Mouse (Mus musculus): ENCODE measurements around the gene Bcl7c. TPM values are rescaled to one million over a fixed set of nuclear protein-coding genes. Genes with fewer than 3 reads are reported as not detected.
"Not testable (repeated sequence)": the region's sequence is repeated elsewhere in the genome, so short reads cannot be mapped to it uniquely, and the experiment has no call there.

Bcl7c gene
- polyA plus RNA-seq, 1 experiment from 2014 or later: 34.1 TPM

DNA sequence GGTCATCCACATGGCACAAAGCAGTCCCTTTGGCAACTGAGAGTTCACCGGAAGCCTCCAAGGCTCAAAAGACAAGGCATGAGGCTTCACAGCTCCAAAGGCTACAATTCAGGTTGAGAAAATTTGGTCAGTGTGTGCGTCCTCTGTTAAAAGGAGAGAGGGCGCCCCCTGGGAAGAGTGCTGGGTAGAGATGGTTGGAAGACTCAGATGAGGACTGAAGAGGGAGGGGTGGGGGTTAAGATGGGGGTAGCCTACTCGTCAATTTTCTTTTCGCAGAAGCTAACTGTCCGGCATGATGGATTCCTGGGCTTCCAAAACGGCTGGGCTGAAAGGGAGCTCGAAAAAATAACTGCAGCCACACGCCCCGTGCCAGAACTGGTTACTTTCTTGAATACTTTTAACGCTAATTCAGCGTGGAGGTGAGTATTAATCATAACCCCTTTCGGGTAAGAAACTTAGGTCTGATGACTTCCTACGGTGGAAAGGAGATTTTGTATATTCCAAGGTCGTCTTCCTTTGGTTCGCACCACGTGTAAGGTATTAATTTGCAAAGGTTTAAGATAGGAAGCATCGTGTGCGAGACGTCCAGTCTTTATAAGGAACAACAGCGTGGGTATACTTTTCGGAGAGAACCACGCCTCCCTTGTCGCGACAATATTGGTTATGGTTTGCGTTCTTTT is 35.8 kb upstream of the Bcl7c start, which contains the start of gene Fbxl19:
Fbxl19 (plus strand) TSS at position 178 of the 680 bp plus-strand sequence.
- ATAC-seq: no peak
- TF ChIP-seq CTCF (IDR thresholded peaks at IDR 0.05) (peak; percentile 75), EP300 (IDR thresholded peaks at IDR 0.05) (no peak)
- H3K4me1 ChIP-seq (ENCODE audit: insufficient read depth, low read depth, low read length): no peaks in the 10 kb centered on the region
- DNase-seq (ENCODE audit: low spot score): peak; percentile 81
- no peaks in the 10 kb centered on the region for H3K27me3 ChIP-seq (replicated peaks; ENCODE audit: insufficient read depth, low read length)
- H3K27ac ChIP-seq (ENCODE audit: low read length): peak within 1 kb of the TSS; percentile 66; the same call in 1 of the 2 replicates
- peak within 1 kb of the TSS; percentile 98 for H3K4me2 ChIP-seq (replicated peaks; ENCODE audit: low read depth, low read length)
- H3K9me3 ChIP-seq (ENCODE audit: low read length): no peaks in the 10 kb centered on the region
- H3K4me3 ChIP-seq (ENCODE audit: low read depth, low read length): peak within 1 kb of the TSS; percentile 59
- under 1% methylated on average over 26 of the region's 26 CpGs for WGBS
- H3K9ac ChIP-seq (replicated peaks; ENCODE audit: low read depth): no peak within 1 kb of the TSS
- H3K36me3 ChIP-seq (ENCODE audit: insufficient read depth, low read length): no peaks in the 10 kb centered on the region; the same call in 1 of the 2 replicates

GRCm38 (mm10) chr7:127732066-127732465 is 23.3 kb upstream of the Bcl7c start, which contains the start of gene Ctf2:
Gene Ctf2 (minus strand): TSS chr7:127732166.
- not testable (repeated sequence) for H3K4me3 ChIP-seq (ENCODE audit: low read depth, low read length); H3K27ac ChIP-seq (ENCODE audit: low read length); H3K9ac ChIP-seq (replicated peaks; ENCODE audit: low read depth); H3K4me2 ChIP-seq (replicated peaks; ENCODE audit: low read depth, low read length); H3K4me1 ChIP-seq (ENCODE audit: insufficient read depth, low read depth, low read length); H3K27me3 ChIP-seq (replicated peaks; ENCODE audit: insufficient read depth, low read length); DNase-seq (ENCODE audit: low spot score); ATAC-seq; H3K9me3 ChIP-seq (ENCODE audit: low read length); H3K36me3 ChIP-seq (ENCODE audit: insufficient read depth, low read length)
- no CpG with 5 or more reads among the region's 5 CpGs for WGBS

DNA sequence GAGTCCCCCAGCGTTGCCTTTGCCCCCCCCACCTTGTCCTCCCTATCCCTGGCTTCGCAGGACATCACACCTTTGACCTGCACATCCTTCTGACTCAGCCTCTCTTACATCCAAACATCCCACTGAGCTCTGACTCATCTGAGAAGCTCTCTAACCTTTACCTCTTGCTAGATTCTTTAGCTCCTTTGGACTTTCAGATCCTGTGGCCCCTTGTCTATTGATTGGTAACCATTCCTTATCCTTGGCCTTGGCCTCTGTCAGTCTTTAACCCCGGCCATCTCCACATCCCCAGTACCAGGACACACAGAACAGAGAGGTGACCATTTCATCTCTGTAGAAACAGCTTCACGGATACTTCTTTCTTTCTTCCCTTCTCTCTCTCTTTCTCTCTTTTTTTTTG is 21.4 kb upstream of the Bcl7c start:
- no peak overlapping the region for H3K27ac ChIP-seq (ENCODE audit: low read length)
- H3K27me3 ChIP-seq (replicated peaks; ENCODE audit: insufficient read depth, low read length): no peaks in the 10 kb centered on the region
- H3K9ac ChIP-seq (replicated peaks; ENCODE audit: low read depth): no peak overlapping the region
- H3K9me3 ChIP-seq (ENCODE audit: low read length): no peaks in the 10 kb centered on the region
- no peak overlapping the region for H3K4me3 ChIP-seq (ENCODE audit: low read depth, low read length)
- no peak overlapping the region for H3K4me2 ChIP-seq (replicated peaks; ENCODE audit: low read depth, low read length)
- ATAC-seq: no peak
- TF ChIP-seq EP300 (IDR thresholded peaks at IDR 0.05): no peak
- TF ChIP-seq CTCF (IDR thresholded peaks at IDR 0.05): no peak
- no peak for DNase-seq (ENCODE audit: low spot score)
- no peaks in the 10 kb centered on the region for H3K4me1 ChIP-seq (ENCODE audit: insufficient read depth, low read depth, low read length)
- no peaks in the 10 kb centered on the region for H3K36me3 ChIP-seq (ENCODE audit: insufficient read depth, low read length)
- 62% methylated on average over 4 of the region's 4 CpGs for whole genome bisulfite sequencing

DNA sequence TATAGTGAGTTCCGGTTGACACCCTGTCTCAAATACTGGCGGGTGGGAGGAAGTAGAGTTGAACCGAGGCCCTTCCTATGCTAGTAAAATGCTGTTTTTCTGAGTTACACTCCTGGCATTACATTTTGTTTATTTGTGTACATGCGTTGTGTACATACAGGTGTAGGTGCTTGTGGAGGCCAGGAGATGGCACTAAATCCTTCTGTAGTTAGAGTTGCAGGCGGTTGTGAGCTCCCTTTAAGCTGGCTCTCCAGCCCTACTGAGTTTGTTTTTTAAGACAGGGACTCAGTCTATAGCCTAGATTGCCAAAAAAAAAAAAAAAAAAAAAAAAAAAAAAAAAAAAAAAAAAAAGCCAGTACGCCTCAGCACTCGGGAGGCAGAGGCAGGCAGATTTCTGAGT is 19.2 kb upstream of the Bcl7c start:
- H3K9ac ChIP-seq (replicated peaks; ENCODE audit: low read depth): no peak overlapping the region
- H3K36me3 ChIP-seq (ENCODE audit: insufficient read depth, low read length): no peaks in the 10 kb centered on the region
- no peaks in the 10 kb centered on the region for H3K4me1 ChIP-seq (ENCODE audit: insufficient read depth, low read depth, low read length)
- no peaks in the 10 kb centered on the region for H3K9me3 ChIP-seq (ENCODE audit: low read length)
- no peak overlapping the region for H3K4me2 ChIP-seq (replicated peaks; ENCODE audit: low read depth, low read length)
- ATAC-seq (no peak), DNase-seq (ENCODE audit: low spot score) (no peak)
- TF ChIP-seq CTCF (IDR thresholded peaks at IDR 0.05) (peak; percentile 14; the same call in 1 of the 2 replicates), EP300 (IDR thresholded peaks at IDR 0.05) (no peak)
- no peak overlapping the region for H3K4me3 ChIP-seq (ENCODE audit: low read depth, low read length)
- WGBS: 73% methylated on average over 7 of the region's 7 CpGs
- H3K27ac ChIP-seq (ENCODE audit: low read length): no peak overlapping the region
- no peaks in the 10 kb centered on the region for H3K27me3 ChIP-seq (replicated peaks; ENCODE audit: insufficient read depth, low read length)

- WGBS: 44% methylated on average over 6 of the region's 6 CpGs
- Histone ChIP-seq H3K9ac (replicated peaks; ENCODE audit: low read depth) (no peak overlapping the region), H3K27me3 (replicated peaks; ENCODE audit: insufficient read depth, low read length) (no peaks in the 10 kb centered on the region), H3K9me3 (ENCODE audit: low read length) (no peaks in the 10 kb centered on the region), H3K4me2 (replicated peaks; ENCODE audit: low read depth, low read length) (no peak overlapping the region), H3K36me3 (ENCODE audit: insufficient read depth, low read length) (no peaks in the 10 kb centered on the region), H3K27ac (ENCODE audit: low read length) (no peak overlapping the region), H3K4me3 (ENCODE audit: low read depth, low read length) (no peak overlapping the region), H3K4me1 (ENCODE audit: insufficient read depth, low read depth, low read length) (no peaks in the 10 kb centered on the region)
- ATAC-seq (peak; percentile 70), DNase-seq (ENCODE audit: low spot score) (no peak)
- no peak for TF ChIP-seq EP300 (IDR thresholded peaks at IDR 0.05)
Measured at GRCm38 (mm10) chr7:127725924-127726323, 17.2 kb upstream of the Bcl7c start.

- no peak for ATAC-seq
- WGBS: 47% methylated on average over 2 of the region's 2 CpGs
Measured at GRCm38 (mm10) chr7:127725490-127725889, 16.8 kb upstream of the Bcl7c start.

More at GRCm38 (mm10) chr7:127725490-127725889, 16.8 kb upstream of the Bcl7c start:
- no peak for DNase-seq (ENCODE audit: low spot score)
- no peaks in the 10 kb centered on the region for H3K36me3 ChIP-seq (ENCODE audit: insufficient read depth, low read length)
- H3K9me3 ChIP-seq (ENCODE audit: low read length): no peaks in the 10 kb centered on the region
- no peak overlapping the region for H3K4me2 ChIP-seq (replicated peaks; ENCODE audit: low read depth, low read length)
- no peak overlapping the region for H3K4me3 ChIP-seq (ENCODE audit: low read depth, low read length)
- no peaks in the 10 kb centered on the region for H3K4me1 ChIP-seq (ENCODE audit: insufficient read depth, low read depth, low read length)
- no peaks in the 10 kb centered on the region for H3K27me3 ChIP-seq (replicated peaks; ENCODE audit: insufficient read depth, low read length)
- no peak overlapping the region for H3K9ac ChIP-seq (replicated peaks; ENCODE audit: low read depth)
- TF ChIP-seq EP300 (IDR thresholded peaks at IDR 0.05): no peak
- TF ChIP-seq CTCF (IDR thresholded peaks at IDR 0.05): no peak
- no peak overlapping the region for H3K27ac ChIP-seq (ENCODE audit: low read length)
